26 mouse cellular contexts compared by ENCODE assay signal in genomic region chr6:54979426-54979825, GRCm38 (mm10).
"Had no signal": no experiment of that assay in that cellular context is flagged by ENCODE, and none has a peak within 500 bp of the region (broad histone marks: within the 10 kb centered on the region; RNA-seq: fewer than 3 reads in every experiment).

No protein-coding gene starts in this region.

- H3K4me3 ChIP-seq: embryonic facial prominence, embryonic 10.5 days; embryonic facial prominence, embryonic 12.5 days; embryonic facial prominence, embryonic 13.5 days; embryonic facial prominence, embryonic 15.5 days; erythroblast, embryonic 14.5 days; forebrain, embryonic 10.5 days; forebrain, embryonic 12.5 days; forebrain, embryonic 13.5 days; forebrain, embryonic 15.5 days; gastrocnemius, adult 2 months; heart, adult 2 months had no signal

- H3K36me3 ChIP-seq: embryonic facial prominence, embryonic 10.5 days; embryonic facial prominence, embryonic 12.5 days; embryonic facial prominence, embryonic 13.5 days; embryonic facial prominence, embryonic 15.5 days; forebrain, embryonic 10.5 days; forebrain, embryonic 12.5 days; forebrain, embryonic 15.5 days had no signal

- H3K9me3 ChIP-seq: embryonic facial prominence, embryonic 10.5 days; embryonic facial prominence, embryonic 12.5 days; embryonic facial prominence, embryonic 13.5 days; embryonic facial prominence, embryonic 15.5 days; forebrain, embryonic 10.5 days; forebrain, embryonic 12.5 days; forebrain, embryonic 13.5 days; forebrain, embryonic 15.5 days had no signal

- H3K27ac ChIP-seq: embryonic facial prominence, embryonic 10.5 days; embryonic facial prominence, embryonic 12.5 days; embryonic facial prominence, embryonic 13.5 days; embryonic facial prominence, embryonic 15.5 days; forebrain, embryonic 10.5 days; forebrain, embryonic 12.5 days; forebrain, embryonic 13.5 days; forebrain, embryonic 15.5 days; gastrocnemius, adult 2 months; heart, adult 2 months had no signal

- H3K4me1 ChIP-seq: embryonic facial prominence, embryonic 10.5 days; embryonic facial prominence, embryonic 12.5 days; embryonic facial prominence, embryonic 13.5 days; embryonic facial prominence, embryonic 15.5 days; forebrain, embryonic 10.5 days; forebrain, embryonic 12.5 days; forebrain, embryonic 13.5 days; forebrain, embryonic 15.5 days had no signal

- H3K27me3 ChIP-seq: embryonic facial prominence, embryonic 12.5 days; embryonic facial prominence, embryonic 15.5 days; forebrain, embryonic 15.5 days had no signal

- DNase-seq: cerebellum, adult 2 months; cerebellum, adult 8-10 months; cerebellum, adult 9-10 months; cerebellum, adult 9-11 months; cerebellum, postnatal 10 days; cerebellum, postnatal 14 days; cerebellum, postnatal 25 days; cerebellum, postnatal 36 days; embryo, embryonic 11 days; forebrain, postnatal 0 days; gastrocnemius, adult 2 months; gastrocnemius, postnatal 10 days; gastrocnemius, postnatal 14 days; gastrocnemius, postnatal 25 days; gastrocnemius, postnatal 36 days; heart, adult 18-20 months; heart, adult 2 months had no signal
